Mouse (Mus musculus): ENCODE data around the gene Fgf7.

The Fgf7 gene

DNA sequence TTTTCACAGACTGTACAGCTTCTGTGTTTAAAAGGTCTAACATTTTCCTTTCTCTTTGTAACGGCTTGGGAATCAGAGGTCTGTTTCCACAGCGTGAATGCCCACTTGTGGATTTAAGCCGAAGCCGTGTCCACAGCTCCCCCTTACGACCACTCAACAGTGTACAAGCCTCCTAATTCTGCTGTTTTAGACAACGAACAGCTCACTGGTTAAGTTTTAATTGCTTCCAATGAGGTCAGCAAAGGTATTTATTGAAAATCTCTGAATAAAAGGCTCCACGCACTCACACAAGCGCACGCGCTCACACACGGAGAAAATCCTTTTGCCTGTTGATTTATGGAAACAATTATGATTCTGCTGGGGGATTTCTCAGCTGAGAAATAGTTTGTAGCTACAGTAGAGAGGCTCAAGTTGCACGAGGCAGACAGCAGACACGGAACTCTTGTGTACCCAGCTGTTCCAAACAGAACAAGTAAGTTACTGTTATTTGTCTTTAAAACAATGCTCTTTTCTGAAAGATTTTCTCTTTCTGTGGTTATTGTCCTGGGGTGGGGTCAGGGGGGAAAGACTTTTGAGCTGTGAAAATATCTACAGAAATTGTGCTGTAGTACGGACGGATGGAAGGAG lies at the start of gene Fgf7:
TSS of gene Fgf7 (plus strand) at position 280 of the 627 bp plus-strand sequence.
- DNase-seq (ENCODE audit: low spot score in 2 of 2) = no peak

DNA sequence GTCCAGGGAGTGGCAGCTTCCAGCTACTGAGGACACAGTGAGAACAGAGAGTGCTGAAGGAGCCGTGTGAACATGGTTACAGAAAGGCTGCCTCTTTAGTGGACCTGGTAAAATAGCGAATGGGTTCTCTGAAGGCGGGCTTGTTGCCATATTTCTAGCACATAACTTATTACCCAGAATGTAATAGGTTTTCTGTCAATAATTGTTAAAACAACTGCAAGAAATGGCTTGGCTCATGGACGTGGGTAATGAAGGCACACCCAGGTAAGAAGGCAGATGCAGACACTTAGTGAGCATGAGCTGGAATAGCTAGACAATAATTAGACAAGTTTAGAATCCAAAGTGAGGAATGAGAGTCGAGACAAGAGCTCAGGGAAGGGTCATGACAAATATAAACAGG lies 32.2 kb upstream of the Fgf7 start:
- DNase-seq (ENCODE audit: low spot score in 2 of 2) = no peak

DNA sequence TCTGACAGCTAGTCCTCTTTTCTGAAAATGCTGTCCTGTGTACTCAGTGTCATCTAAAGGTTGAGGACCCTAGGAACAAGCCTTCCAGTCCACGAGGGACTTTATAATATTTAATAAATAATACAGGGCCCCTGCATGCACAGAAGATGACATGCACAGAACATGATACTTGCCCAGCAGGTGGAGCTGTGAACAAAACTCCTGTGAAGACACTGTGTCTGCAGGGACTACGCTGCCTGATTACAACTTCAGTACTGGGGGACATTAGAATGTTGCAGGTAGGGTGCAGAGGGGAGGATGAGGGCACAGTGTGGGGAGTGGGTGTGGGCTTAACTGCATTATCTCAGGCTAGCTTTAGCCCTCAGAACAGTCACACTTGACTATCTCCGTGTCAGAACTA lies 28.4 kb upstream of the Fgf7 start:
- DNase-seq (ENCODE audit: low spot score in 2 of 2) = peak in 1 of 2 experiments; percentile 37

DNA sequence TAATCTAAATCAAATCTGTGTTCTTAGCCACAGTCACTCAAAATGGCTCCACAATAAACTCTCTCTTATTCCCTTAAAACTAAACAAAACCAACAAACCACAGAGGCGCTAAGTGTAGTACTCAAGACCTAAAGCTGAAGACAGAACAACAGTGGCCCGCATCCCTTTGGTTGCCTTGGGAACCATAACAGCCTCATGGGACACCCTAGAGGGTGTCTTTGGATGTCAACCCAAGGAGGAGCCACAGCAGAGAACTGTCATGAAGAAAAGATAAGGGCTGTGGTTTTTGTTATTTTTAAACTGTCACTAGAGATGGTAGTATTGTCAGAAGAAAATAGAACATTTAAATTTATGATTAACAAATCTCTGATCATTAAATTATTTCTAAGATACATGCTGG lies 27.7 kb upstream of the Fgf7 start:
- DNase-seq (ENCODE audit: low spot score in 2 of 2) = no peak

DNA sequence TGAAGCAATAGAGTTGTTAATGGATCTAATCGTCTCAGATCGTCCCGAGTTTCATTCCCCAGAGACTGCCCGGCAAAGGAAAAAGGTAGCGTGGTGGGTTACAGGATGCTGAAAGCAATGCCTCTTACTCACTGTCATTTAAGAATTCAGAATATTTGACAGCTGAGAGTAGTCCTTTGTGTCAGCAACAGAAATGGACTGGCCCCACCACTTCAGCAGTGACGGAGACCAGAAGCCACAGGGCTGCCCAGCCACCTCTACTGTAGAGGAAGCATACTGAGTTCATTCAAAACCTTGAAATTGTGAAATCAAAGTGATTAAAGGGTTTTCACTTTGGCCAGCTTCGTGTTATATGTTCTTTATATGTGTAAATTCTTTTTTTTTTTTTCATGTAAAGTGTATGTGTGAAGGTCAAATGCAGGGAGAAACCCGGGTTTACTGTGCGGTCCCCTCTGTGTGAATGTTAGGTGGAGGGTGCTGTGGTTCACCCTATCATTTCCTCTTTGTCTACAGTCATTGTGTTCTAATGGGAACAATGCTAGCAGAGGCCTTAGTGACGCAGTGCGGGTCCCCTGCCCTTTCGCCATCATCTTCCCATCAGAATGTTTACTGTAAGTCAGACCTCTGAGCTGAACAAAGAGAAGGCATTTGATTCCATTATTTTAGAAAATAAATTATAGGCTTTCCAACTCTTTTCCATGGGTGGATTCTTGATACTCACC lies 19.3 kb upstream of the Fgf7 start:
- DNase-seq (ENCODE audit: low spot score in 2 of 2) = no peak

DNA sequence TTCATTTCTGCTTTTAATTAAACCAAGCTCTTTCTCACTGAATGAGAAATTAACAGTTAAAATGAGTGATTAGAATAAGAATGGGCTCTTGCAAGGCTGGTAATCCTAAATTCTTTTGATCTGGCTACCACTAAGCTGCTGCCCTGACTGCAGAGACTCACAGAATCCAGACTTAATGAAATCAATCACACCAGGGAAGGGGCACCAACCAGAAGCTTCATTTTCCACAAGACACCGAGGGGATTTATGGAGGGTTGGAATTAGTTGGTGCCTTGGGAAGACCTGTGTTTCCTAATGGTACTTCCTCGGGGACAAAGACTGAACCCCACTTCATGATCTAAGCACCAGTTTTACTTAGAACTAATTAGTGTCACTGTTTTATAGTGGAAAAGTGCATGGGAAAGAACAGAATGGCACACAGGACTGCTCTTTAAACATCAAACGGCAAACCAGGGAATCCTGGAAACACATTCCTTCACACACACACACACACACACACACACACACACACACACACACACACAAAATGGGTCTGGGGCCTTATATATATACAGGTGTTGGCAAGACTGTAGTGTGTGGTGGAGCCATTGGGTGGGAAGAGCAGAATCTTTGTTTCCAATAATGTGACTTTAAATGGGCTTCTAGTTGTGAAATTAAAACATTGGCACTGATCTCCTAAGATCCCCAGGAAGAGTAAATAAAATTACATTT lies 18.5 kb upstream of the Fgf7 start:
- DNase-seq (ENCODE audit: low spot score in 2 of 2) = no peak

DNA sequence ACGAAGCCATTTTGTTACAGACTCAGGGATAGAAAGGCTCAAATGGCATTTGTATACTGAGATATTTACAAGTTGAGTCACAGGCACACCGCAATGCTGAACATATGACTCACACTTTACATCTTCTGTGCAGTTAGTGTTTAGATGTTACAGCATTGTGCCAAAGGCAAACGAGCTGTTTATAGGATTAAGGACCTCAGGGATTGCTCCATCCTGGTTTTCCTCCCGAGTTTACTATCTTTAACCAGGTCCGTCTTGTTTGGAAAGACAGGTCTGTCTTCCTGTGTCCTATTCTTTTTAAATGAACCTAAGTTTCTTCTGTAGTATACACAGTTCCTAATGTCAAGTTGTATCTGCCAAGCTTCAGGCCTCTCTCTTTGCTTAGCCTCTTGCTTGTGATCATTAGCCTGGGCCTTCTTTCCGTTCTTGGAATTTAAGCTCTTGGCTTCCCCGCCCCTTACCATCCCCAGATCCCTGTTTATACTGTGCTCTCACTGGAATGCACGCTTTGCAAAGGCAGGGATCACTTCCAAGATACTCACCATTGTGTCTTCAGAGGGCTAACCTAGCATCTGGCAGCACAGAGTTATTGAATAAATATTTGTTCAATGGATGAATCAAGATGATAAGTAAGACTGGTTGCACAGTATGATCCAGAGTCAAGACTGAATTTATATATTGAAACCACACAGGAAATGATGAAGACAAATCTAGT lies 3.1 kb upstream of the Fgf7 start:
- no peak for DNase-seq (ENCODE audit: low spot score in 2 of 2)

DNA sequence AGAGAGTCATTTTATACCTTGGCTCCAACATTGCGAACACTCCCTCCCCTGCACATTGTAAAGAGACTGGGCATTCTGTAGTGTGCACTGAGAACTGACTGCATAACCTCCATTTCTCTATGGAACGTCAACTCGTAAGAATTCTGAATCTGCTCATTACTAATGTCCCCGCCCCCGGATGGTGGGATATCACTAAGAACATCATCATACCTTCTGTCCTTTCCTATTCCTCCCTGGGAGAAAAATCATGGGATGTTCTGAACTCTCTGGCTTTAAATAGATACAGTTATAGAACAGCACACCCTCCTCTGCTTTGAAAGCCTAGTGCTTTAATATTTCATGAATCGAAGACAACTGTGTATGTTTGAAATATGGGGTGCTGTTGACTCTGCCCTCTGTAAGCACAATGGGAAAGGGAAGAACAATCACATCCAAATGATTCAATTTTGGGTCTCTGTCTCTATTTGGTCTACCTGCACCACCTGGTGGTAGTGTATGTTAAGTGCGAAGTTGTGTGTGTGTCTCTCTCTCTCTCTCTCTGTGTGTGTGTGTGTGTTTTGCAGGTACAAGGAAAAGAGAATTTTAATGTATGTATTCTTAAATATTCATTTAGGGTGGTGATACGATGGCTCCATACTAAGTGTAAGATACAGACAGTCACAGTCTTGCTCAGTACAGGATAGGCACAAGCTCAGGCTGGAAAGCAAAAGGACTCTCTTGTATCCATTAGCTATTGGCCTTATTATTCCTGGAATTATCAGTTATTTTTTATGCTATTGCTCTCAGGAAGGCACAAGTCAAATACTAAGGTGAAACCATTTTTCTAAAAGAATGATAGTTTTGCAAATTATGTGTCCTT lies 1.1 kb upstream of the Fgf7 start:
- peak in 1 of 2 experiments; percentile 7 for DNase-seq (ENCODE audit: low spot score in 2 of 2)

DNA sequence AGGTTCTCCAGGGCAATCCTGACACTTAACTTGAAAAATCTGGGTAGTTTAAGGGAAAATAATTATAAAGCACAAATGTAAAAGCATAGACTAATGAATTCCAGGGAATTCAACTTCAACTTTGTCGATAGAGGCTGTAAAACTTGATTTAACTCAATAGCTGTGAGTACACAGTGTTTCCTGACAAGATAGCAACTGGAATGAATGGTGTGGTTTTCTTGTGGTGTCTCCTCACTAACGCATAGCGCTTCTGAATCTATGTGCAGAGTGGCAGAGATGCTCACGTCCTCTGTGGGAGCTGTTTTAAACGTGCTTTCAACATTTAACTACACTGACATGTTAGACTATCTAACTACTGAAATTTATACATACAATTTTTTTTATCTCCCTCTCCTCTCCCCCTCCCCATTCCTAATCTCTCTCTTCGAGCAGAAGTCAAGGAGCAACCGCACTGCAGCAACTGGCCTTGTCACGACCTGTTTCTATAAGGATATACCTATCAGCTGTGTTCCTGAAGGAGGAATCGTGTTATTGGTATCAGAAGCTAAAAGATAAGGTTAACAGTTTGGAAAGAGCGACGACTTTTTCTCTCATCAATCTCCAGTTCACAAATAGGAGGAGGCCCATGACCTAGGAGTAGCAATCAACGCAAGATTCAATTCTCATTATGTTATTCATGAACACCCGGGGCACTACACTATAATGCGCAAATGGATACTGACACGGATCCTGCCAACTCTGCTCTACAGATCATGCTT lies 734 bp downstream of the Fgf7 start:
- no peak for DNase-seq (ENCODE audit: low spot score in 2 of 2)

DNA sequence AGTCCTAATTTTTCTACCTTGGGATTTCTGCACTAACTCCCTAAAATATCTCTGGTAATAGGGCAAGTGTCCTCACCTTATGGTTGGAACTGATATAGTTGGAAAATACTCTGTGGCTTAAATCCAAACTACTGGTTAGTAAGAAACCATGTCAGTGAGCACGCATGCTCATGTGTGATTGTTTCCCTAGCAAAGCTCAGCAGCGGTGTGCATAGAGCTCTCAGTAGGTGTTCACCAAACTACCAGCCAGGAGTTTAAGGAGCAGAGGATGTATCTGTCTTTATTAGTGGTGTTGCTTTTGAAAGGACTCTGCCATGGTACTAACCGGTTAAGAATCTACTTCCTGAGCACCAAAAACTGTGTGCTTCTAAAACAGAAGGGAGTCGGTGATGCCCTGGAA lies 1.7 kb downstream of the Fgf7 start:
- no peak for DNase-seq (ENCODE audit: low spot score in 2 of 2)

DNA sequence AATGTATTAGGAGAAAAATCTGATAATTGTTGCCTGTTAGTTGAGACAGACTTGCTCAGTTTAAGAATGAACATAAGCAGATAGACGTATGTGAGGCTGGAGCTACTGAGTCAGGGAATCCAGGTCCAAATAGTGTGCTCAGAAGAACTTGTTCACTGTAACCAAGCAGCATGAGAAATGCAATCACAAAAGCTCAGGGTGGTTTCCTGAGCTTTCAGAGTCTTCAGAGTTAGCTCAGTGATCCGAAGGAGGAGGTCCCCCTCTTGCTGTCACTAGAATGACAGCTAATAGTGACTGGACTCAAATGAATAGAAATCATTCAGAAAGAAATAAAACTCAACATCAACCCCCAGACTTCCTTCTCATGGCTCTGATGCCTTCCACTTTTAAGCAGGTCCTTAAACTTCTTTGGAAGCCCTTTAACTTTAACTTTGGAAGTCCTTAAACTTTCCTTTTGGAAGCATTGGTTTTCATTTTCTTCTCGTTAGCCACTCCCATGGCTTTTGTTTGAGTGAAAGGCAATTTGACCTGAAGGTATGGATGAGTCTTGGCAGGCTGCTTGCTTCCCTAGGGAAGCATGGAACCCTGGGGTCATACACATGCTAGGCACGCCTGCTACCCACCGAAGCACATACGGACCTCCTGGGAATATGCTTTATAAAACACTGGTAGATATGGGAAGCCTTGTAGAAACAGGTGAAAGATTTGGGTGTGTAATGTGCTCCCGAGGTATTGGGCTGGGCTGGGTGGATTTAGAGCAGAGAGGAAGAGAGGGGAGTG lies 4.0 kb downstream of the Fgf7 start:
- no peak for DNase-seq (ENCODE audit: low spot score in 2 of 2)

DNA sequence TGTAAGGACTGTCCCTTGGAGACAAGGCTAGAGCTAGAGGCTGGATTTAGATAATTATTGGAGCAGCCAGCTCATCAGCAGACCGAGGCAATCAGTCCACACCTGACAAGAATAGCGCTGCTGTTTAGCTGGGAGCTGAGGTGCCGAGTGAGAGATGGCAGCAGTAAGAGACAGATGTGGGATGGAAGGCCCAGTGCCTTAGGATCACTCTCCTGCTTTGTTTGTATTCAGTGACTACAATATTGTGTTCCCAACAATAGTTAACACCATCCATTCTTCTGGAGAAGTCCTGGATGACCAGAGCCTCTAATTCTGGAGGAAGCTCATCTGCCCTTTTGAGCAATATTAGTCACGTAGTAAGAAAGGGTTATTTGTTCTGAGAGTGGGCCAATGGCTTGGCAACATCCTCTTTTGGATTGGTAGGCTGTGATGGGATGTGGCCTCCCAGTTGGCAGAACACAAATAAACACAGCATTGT lies 5.0 kb downstream of the Fgf7 start:
- DNase-seq (ENCODE audit: low spot score in 2 of 2) = no peak

DNA sequence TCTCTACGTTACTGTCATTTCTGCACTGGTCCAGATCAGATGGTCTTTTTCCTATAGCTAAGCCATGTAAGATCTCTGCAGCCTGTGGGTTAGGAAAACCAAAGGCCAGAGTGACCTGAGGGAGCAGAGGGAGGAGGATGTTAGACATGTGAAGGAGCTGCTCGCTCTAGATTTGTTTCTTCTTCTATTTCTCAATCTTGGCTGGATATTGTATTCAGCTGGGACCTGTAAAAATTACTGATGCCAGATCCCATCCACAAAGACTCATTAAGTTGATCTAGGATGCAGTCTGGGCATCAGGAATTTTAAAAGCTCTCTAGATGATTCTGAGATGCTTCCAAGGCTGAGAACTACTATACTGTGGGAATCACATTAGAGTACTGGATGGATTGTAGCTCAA lies 6.2 kb downstream of the Fgf7 start:
- DNase-seq (ENCODE audit: low spot score in 2 of 2) = no peak

DNA sequence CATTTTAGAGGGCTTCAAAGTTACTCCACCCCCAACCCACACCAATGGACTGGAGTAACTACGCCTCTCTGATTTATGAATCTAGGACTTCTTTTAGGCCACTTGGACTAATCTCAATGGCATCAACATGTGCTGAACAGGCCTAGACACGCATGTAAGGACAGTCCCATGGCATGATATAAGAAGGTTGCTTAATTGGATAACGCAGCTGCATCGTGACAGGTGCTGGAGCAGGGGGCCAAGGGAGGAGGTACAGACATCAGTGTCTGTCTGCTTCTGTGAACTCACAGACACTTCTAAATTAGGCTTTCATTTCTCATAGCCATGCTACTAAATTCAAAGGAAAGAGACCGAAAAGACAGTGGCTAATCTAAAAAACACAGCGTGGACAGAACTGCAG lies 6.8 kb downstream of the Fgf7 start:
- DNase-seq (ENCODE audit: low spot score in 2 of 2) = no peak

DNA sequence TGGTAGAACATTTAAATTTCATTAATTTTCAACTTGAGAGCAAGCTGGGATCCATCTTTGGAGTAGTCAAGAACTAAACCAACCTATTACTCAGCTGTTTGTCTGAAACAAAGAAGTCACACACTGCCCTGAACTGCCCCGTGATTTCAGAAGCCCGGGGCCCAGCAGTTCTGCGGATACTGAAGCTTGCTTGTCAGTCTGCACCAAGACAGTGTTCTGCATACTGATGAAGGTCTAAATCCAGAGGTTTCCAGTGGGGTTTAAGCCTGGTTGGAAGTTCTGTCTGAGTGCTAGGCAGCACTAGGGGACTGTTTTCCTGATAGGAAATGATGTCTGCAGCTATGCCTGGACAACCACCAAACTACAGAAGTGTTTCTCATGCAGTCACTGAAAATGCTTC lies 8.2 kb downstream of the Fgf7 start:
- no peak for DNase-seq (ENCODE audit: low spot score in 2 of 2)

DNA sequence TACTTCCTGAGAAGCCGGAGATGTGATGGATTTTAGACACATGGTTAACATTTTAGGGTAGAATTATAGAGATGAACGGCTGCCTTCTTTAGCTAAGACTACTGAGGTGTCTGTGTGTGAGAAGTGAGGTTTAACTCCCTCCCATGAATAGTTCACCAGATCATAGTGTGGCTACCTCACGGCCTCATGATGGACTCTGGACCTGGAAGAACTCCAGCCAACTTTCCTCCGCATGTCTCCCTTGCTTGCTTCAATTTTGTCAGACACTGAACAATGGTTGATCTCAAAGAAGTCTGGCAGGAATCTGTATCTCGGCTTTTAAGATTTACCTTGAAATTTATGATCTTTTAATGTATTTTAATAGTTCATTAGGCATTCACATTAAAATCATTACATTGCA lies 11.2 kb downstream of the Fgf7 start:
- DNase-seq (ENCODE audit: low spot score in 2 of 2) = no peak

DNA sequence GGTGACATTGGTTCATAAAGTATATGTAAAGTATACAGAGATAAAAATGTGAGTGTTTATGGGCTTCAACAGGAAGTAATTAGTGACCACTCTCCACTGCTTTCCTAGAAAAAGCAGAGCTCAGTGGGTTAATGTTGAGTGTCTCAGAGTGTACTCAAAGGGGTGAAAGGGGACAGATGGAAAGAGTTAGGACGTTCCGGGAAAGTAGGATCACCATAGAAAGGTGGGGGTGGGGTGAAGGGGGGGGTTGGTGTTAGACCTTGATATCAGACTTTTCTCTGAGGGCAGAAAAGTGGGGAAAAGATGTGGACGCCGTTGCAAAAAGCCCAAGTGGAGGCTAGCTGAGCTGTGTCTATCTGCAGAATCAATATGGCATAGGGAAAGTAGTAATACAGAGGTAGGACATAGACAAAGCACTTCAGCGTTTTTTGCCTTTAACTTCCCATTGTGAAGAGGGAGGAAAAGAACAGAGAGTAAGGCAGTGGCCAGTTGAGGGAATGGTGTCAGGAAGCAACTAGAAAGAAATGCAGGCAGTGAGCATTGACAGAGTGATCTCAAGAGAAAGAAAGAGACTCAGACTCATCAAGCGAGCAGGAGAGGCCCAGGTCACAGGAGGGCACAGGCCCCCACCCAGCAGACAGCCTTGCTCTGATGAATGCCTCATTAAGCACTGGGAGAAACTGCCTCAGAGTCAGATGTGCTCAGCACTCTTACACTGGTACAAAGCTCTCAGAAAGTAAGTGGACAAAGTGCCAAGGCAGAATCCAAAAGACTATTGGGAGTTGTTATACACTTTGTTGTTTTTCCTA lies 18.5 kb downstream of the Fgf7 start:
- DNase-seq (ENCODE audit: low spot score in 2 of 2) = no peak

DNA sequence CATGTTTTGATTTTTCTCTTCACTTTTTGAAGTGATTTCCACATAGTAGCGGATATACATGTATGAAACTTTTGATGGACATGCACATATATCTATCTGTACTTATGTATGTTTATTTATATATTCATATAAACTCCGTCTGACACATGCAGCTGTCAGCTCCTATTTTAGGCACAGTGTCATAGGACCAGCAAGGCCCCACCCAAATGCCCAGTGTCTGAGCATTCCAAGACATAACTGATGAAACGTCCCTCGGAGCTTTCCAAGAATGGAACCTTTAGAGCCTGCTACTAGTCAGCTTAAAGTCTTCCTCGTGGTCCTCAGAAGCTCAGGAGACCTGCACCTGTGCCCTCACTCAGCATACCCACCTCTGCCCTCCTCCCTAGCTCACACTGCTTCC lies 19.2 kb downstream of the Fgf7 start:
- DNase-seq (ENCODE audit: low spot score in 2 of 2) = no peak

DNA sequence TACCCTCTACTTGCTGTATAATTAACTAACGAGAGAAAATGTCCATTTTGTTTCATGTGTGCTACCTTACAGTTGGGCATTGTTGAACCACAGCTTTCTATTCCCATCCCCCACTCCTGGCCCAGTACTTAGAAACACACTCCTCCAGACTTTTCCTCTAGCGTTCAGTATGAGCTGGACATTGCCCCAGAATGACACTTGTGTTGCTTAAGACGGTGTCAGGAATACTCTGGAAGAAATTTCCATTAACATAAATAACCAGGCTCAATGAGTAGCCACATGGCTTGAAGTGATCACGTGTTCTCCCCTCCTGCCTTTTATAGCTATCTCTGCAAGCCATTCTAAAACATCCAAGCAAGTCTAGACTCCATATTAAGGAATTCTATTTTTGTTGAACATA lies 26.1 kb downstream of the Fgf7 start:
- DNase-seq (ENCODE audit: low spot score in 2 of 2) = no peak
